ENCODE assay signal across 8 mouse cellular contexts in genomic region chr10:66920761-66921684, GRCm38 (mm10).
A peak's percentile ranks its signal among the peaks of the same experiment; 100 is the strongest.
DNase-seq lines count a peak whose midpoint lies in the region; ATAC-seq lines count a peak whose summit lies in the region.

No protein-coding gene starts in this region.

- DNase-seq in Muller cell, postnatal 12 days (ENCODE audit: inconsistent ontology term) = peak; percentile 96
- peak; percentile 91 for DNase-seq in cerebellum, adult 9-10 months
- peak; percentile 84 to 91 for DNase-seq in frontal cortex, adult 2 months (ENCODE audit: extremely low spot score in 1 of 2, low spot score in 1 of 2)
- peak; percentile 92 for DNase-seq in layer of hippocampus, adult 9-11 months
- DNase-seq in ovary, postnatal 10 days (ENCODE audit: low spot score) = peak; percentile 93
- DNase-seq in natural killer cell, adult 2 months (ENCODE audit: low spot score in 2 of 2) = no peak

- H3K27ac ChIP-seq in lung, embryonic 15.5 days = peak overlapping the region; percentile 79

- H3K9me3 ChIP-seq in lung, embryonic 15.5 days = no peaks in the 10 kb centered on the region

- 0 out of 2 replicates have a peak overlapping the region, but pooled peaks have one; percentile 24 for H3K9ac ChIP-seq in lung, embryonic 15.5 days

- peaks cover 38% of the 10 kb centered on the region for H3K4me1 ChIP-seq in lung, embryonic 15.5 days

- ATAC-seq in hematopoietic stem cell, adult 5-6 weeks (replicated peaks in 1 of 2; ENCODE audit: insufficient read depth in 1 of 2, low FRiP score in 2 of 2, low TSS enrichment in 1 of 2, low read depth in 1 of 2, poor library complexity in 2 of 2, severe bottlenecking in 2 of 2) = peak; percentile 69 to 77
- peak; percentile 90 for ATAC-seq in lung, embryonic 15.5 days (ENCODE audit: borderline replicate concordance, extremely low read depth, low FRiP score, low TSS enrichment)

- peak overlapping the region; percentile 57 for H3K4me2 ChIP-seq in lung, embryonic 15.5 days

- peak overlapping the region; percentile 24 for H3K4me3 ChIP-seq in lung, embryonic 15.5 days

- peaks cover 6% of the 10 kb centered on the region; the same call in 1 of the 2 replicates for H3K27me3 ChIP-seq in lung, embryonic 15.5 days

- WGBS in lung, embryonic 15.5 days = 3% methylated on average over 27 of the region's 27 CpGs

- no peaks in the 10 kb centered on the region for H3K36me3 ChIP-seq in lung, embryonic 15.5 days

Comparison
In these comparisons a context has a peak if more than half of its experiments do, and no peak if none do; other contexts are left out.
1. DNase-seq: peak in Muller cell, postnatal 12 days (single experiment), cerebellum, adult 9-10 months (single experiment), frontal cortex, adult 2 months (2 of 2), layer of hippocampus, adult 9-11 months (single experiment) and ovary, postnatal 10 days (single experiment); none in natural killer cell, adult 2 months (0 of 2).